Mouse (Mus musculus) cerebellum, postnatal 25 days (tissue): ENCODE results near the gene Gh.
"Not testable (repeated sequence)": the region's sequence is repeated elsewhere in the genome, so short reads cannot be mapped to it uniquely, and the experiment has no call there.

Source experiments
- DNase-seq, 2 experiments: peaks; one replicate each; pipeline ENCODE4 v3.0.0; 2021; ENCODE audit warnings: mixed read lengths in 2 of 2

Gh gene

DNA sequence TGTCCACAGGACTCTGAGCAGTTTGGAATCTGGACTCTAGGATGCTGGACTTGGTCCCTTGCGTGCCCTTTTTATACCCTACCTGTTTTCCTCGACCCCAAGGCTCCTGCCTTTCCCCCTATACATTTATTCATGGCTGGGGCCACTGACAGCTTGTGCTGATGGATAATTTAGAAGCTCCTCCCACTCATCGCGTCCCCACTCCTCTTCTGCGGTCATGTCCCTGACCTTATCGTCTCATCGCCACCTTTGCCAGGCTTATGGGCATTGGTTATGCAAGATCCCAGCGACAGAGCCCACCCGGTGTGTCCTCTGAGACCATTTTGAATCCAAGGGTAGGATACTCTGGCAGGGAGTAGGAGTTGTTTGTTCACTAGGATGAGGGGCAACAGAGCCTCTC is at the start of gene Gh:
TSS of gene Gh (minus strand) at position 101 of the 400 bp plus-strand sequence.
- no peak for DNase-seq

GRCm38 (mm10) chr11:106351253-106351652 is 49.6 kb upstream of the Gh start:
- no peak for DNase-seq

GRCm38 (mm10) chr11:106350853-106351252 is 49.2 kb upstream of the Gh start:
- no peak for DNase-seq

DNA sequence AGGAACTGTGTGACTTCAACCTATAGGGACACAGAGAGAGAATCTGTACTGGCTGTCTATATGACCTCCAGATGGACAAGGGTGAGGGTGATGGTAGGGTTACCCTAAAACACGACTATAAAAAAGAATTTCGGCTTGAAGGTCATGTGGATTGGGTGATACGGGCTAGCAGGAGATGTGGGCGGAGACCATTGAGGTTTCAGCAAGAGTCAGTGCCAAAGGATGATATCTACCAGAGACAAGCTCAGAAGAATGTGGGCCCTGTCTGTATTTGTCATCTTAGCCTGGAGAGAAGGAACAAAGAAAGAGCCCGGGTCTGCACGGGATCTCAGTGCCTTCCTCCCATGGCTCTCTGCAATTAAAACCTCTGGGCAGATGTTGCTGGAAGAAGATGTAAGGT is 48.1 kb upstream of the Gh start:
- DNase-seq: no peak

GRCm38 (mm10) chr11:106344910-106345309 is 43.2 kb upstream of the Gh start:
- DNase-seq: no peak

- no peak for DNase-seq
Observed at GRCm38 (mm10) chr11:106340990-106341520, 39.4 kb upstream of the Gh start.

DNA sequence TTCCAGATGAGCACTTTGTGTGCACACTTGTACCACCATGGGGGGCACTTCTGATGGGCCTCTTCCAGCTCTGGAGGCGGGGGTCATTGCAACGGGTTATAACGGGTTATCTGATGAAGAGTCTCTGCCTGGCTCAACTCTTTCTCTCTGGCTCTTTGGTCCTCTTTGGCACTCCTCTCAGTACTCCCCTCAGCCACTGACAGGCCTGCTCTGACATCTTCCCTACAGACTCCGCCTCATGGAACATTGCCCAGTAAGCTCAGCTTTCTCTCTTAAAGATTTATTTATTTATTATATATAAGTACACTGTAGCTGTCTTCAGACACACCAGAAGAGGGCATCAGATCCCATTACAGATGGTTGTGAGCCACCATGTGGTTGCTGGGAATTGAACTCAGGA is 37.7 kb upstream of the Gh start:
- not testable (repeated sequence) for DNase-seq

DNA sequence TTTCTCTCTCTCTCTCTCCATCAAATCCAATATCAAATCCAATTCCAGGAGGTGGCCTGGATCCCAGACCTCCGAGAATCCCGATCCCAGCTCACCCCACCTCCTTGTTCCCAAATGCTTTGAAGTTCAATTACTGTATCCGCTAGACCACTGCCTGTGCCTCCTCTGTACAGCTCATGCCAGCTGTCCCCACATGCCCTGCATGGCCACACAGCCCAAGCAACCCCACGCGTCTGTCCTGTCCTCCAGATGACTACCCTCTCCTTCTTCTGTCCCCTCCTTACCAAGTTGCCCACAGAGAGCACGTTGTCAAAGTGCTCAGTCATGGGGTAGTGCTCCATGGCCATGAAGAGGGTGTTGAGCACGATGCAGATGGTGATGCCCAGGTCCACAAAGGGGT is 37.2 kb upstream of the Gh start:
- DNase-seq: no peak

DNA sequence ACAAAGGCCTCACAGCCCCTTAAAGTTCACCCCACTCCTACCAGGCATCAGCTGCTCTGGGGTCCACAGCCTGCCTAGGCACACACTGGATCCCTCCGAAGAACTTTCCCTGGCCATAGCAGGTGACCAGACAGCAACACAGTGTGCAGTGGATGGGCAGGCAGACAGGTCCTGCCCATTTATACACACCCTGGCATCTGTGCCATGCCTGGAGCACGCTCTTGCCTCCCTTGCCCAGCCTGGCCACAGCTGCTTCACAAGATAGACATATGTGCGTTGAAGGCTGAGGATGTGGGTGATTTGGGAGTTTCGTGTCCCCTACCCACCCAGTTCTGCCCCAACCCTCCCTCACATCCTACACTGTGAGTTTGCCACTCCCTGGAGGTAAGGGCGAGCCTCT is 36.4 kb upstream of the Gh start:
- no peak for DNase-seq

DNA sequence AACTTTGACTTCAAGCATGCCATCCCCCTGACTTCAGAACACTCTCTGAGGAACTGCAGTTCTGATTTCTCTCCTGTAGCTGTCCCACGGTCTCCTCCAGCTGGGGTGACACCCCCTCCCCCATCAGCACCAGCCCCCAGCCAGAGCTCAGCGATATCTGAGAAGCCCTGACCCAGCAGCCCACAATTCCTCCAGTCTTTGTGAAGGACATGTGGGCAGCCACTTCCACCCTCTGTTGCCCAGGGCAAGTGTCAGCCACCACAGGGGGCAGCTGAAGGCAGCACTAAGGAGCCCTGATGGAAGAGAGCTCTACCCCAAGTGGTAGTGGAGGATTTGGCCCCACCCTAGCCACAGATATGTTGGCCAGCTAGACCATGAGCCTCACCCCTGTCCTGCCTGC is 32.4 kb upstream of the Gh start:
- no peak for DNase-seq

GRCm38 (mm10) chr11:106332458-106332857 is 30.8 kb upstream of the Gh start:
- peak; percentile 43 to 70 for DNase-seq

DNA sequence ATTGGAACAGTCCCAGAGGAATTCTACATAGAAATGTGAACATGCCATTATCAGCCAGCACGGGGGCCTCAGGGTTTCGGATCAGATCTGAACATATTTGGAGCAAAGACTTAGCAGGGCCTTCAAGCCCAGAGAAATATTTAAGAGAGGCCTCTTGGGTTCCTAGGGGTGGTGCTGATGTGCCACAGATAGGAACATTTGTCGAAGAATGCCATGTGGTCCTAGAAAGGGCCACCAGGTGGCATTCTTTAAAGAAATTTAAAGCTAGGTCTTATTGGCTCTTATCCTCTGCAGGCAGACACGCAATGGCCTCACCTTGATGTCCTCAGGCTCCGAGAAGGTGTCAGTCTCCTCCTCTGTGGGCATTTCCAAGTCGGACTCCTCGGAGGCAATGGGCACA is 28.0 kb upstream of the Gh start:
- DNase-seq: peak; percentile 41 to 56

GRCm38 (mm10) chr11:106329128-106329527 is 27.5 kb upstream of the Gh start:
- DNase-seq: no peak

- no peak for DNase-seq
Observed at GRCm38 (mm10) chr11:106328521-106328920, 26.9 kb upstream of the Gh start.

GRCm38 (mm10) chr11:106326475-106326874 is 24.8 kb upstream of the Gh start:
- no peak for DNase-seq

DNA sequence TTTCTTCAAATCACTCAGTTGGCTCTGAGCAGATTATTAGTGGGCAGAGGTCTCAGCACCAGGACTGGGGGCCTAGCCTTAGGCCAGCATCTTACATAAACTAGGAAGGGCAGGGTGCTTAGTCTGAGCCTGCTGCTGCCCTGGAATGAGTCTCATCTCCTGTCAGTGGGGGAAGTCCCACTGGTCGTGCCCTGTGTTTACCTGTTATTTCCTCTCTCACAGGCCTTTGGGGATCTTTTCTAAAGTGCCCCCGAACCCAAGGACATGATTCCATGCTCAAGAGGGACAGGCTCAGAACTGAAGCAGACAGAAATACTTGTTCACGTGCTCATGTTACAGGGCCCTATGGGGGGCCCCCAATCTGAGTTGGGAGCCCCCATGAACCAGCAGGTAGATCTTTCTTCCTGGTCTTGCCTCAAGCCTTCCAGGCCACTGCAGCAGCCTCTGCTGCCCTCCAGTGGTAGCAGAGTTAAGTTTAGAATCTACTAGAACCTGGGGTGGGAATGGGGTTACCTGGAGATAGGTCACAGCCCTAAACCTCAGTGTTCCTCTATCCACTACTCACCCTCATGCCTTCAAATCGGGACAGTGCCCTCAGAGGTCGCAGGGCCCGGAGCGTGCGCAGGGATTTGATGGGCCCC is 24.0 kb upstream of the Gh start:
- peak; percentile 71 to 87 for DNase-seq

GRCm38 (mm10) chr11:106324858-106325257 is 23.2 kb upstream of the Gh start:
- no peak for DNase-seq

- no peak for DNase-seq
Observed at GRCm38 (mm10) chr11:106318406-106319366, 17.0 kb upstream of the Gh start.

DNA sequence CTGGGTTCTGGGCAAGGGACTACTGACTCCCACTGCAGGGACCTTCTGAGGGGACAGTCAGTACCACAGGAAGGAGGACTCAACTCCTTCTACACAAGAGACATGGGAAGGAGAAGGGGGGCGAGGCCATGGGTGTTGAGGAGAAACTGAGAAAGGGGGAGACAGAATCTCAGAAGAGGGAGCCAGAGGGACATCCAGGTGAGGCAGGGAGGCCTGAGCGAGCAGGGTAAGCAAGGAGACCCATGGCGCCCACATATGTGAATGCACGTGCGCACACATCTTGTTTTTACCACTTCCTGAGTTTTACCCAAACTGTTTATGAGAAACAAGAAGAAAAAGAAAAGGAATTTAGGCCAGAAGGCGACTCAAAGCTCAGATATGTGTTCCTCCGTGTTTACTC is 16.1 kb upstream of the Gh start:
- DNase-seq: no peak

DNA sequence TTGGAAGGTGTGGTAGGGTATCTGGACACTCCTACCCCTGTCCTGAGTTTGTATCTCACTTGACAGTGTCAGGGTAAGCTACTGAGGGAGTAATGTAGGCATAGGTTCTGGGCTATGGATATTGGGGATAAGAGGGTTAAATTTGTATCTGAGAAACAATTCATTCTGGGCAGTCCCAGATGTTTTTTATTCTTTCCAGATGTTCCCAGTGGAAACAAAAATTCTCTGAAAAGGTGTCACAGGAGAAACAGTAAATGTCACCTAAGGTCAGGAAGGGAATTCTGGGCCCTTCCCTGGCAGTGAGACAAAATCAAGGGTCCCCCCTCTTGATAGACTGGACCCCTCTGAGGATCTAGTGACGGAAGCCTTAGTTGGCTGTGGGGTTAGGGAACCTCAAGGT is 14.8 kb upstream of the Gh start:
- no peak for DNase-seq

DNA sequence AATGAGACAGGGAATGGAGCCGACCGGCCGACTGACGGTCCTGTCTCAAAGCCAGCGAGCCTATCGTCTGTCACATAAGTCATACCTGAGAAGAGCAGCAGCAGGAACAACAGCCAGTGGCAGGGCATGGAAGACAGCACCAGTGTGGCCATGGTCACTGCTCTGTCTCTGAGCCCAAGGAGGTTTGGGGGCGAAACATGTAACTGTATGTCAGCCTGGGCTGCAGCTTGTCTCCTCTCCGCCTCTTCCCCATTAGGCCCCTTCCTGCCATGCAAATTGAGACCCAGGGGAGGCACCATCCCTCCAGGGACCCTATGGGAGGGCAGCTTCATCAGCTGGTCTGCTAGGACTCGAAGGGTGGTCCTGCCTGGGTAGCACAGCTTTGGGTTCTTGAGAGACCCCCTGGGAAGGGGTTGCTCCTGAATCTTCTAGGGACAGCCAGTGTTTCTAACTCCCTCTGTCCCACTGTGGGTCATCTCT is 12.7 kb upstream of the Gh start, which contains the start of gene Cd79b:
TSS of gene Cd79b (minus strand) at position 430 of the 480 bp plus-strand sequence.
- DNase-seq: no peak

- DNase-seq: no peak
Observed at GRCm38 (mm10) chr11:106313533-106313932, 11.9 kb upstream of the Gh start.

GRCm38 (mm10) chr11:106310123-106310522 is 8.5 kb upstream of the Gh start:
- DNase-seq: no peak

DNA sequence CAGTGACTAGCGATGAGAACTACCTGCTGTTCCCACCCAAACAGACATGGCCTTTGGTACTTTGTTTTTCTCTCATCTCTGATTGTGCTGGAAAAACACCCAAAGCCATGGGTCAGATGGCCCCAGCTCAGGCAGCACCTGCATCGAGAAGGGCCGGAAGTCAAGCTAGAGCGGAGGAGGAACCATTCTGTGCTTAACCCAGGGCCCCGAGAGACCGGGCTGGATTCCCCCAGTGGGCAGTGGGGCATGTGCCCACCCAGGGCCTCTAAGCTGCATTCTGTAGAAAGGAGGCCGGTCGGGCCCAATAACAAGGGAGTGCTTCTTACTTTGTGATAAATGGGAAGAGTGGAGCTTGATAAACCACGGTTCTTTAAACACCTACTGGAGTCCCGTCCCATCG is 6.5 kb upstream of the Gh start:
- no peak for DNase-seq
